Mouse (Mus musculus): Measurements from ENCODE around the gene Gm11568. TPM values are rescaled to one million over a fixed set of nuclear protein-coding genes. Genes with fewer than 3 reads are reported as not detected.
"Not testable (repeated sequence)": the region's sequence is repeated elsewhere in the genome, so short reads cannot be mapped to it uniquely, and the experiment has no call there.

The Gm11568 gene
- polyA plus RNA-seq (2015; fragmentation: Nextera tagmentation; extraction: Ambion mirVana) = not detected in 2 replicates

- no peaks in the 10 kb centered on the region for H3K9me3 ChIP-seq
- no peaks in the 10 kb centered on the region for H3K36me3 ChIP-seq
- H3K27me3 ChIP-seq = no peaks in the 10 kb centered on the region
- WGBS = 98% methylated on average over 2 of the region's 2 CpGs
- no peaks in the 10 kb centered on the region for H3K4me1 ChIP-seq (replicated peaks)
- H3K4me3 ChIP-seq = no peak within 1 kb of the TSS
- no peak within 1 kb of the TSS for H3K9ac ChIP-seq
- no peak within 1 kb of the TSS for H3K27ac ChIP-seq (replicated peaks)
- no peak for ATAC-seq (ENCODE audit: low FRiP score, low read depth)
- no peak within 1 kb of the TSS for H3K4me2 ChIP-seq
Observed at GRCm38 (mm10) chr11:99857617-99858016, at the start of gene Gm11568. TSS of gene Gm11568 (plus strand) at chr11:99857917.

- ATAC-seq (ENCODE audit: low FRiP score, low read depth); H3K4me1 ChIP-seq (replicated peaks); H3K9me3 ChIP-seq; H3K27ac ChIP-seq (replicated peaks); H3K36me3 ChIP-seq; H3K27me3 ChIP-seq; H3K9ac ChIP-seq; H3K4me3 ChIP-seq; H3K4me2 ChIP-seq: not testable (repeated sequence)
Observed at GRCm38 (mm10) chr11:99809792-99810191, 47.9 kb upstream of the Gm11568 start, which contains the start of gene Krtap4-13. TSS of gene Krtap4-13 (minus strand) at chr11:99809892.

GRCm38 (mm10) chr11:99815566-99815965, 42.2 kb upstream of the Gm11568 start, which contains the start of gene Gm11564:
TSS of gene Gm11564 (minus strand) at chr11:99815666.
- H3K4me3 ChIP-seq; H3K4me2 ChIP-seq; H3K4me1 ChIP-seq (replicated peaks); H3K27me3 ChIP-seq; H3K9ac ChIP-seq; ATAC-seq (ENCODE audit: low FRiP score, low read depth); H3K9me3 ChIP-seq; H3K36me3 ChIP-seq; H3K27ac ChIP-seq (replicated peaks): not testable (repeated sequence)
- 90% methylated on average over 2 of the region's 2 CpGs for WGBS

DNA sequence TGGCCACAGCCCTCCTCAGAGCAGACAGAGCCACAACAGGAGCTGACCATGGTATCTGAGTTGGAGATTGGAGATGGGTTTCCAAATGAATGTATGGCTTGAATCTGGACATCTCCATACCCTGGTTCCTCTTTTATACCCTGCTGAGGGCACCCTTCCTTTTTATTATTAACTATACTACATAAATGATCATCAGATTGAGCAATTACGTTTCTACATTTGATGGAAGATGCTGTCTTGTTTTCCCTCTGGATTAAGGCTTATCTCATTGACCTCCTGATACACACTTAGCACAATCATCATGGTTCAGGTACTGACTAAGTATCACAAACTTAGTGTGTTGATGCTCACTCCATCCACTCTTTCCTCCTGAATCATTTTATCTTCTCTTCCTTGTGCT, 19.8 kb upstream of the Gm11568 start, which contains the start of gene 2300003K06Rik:
Gene 2300003K06Rik, minus strand, starts transcription at position 101 of the 400 bp plus-strand sequence.
- no peak within 1 kb of the TSS for H3K27ac ChIP-seq (replicated peaks)
- no peak within 1 kb of the TSS for H3K4me3 ChIP-seq
- no peaks in the 10 kb centered on the region for H3K36me3 ChIP-seq
- no peaks in the 10 kb centered on the region for H3K4me1 ChIP-seq (replicated peaks)
- 78% methylated on average over 1 of the region's 1 CpGs for WGBS
- H3K4me2 ChIP-seq = no peak within 1 kb of the TSS
- no peak within 1 kb of the TSS for H3K9ac ChIP-seq
- no peak for ATAC-seq (ENCODE audit: low FRiP score, low read depth)
- H3K9me3 ChIP-seq = no peaks in the 10 kb centered on the region
- H3K27me3 ChIP-seq = no peaks in the 10 kb centered on the region

DNA sequence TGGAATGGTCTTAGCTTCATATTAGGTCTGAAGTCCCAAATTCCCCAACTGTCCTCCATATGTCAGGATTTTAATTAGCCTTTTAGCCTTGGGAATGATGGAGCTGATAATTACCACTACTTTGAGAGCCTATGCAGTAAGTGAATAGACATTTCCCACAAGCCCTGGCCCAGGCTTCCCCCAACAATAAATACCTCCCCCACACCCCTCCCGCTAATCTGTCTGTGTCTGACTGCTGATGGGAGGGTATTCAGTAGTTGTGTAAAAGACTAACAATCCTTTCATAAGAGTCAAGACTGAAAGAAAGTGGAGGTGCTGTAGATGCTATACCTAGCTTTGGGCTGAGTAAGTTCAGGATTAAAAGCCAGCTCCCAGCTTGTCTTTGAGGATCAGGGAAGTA, 15.5 kb upstream of the Gm11568 start:
- Histone ChIP-seq H3K27me3 (no peaks in the 10 kb centered on the region), H3K27ac (replicated peaks) (no peak overlapping the region), H3K36me3 (no peaks in the 10 kb centered on the region), H3K4me1 (replicated peaks) (no peaks in the 10 kb centered on the region), H3K4me3 (no peak overlapping the region), H3K9ac (no peak overlapping the region), H3K9me3 (no peaks in the 10 kb centered on the region), H3K4me2 (no peak overlapping the region)
- ATAC-seq (ENCODE audit: low FRiP score, low read depth) = no peak
- 77% methylated on average over 1 of the region's 1 CpGs for whole genome bisulfite sequencing

- Histone ChIP-seq H3K4me2 (no peak overlapping the region), H3K4me3 (no peak overlapping the region), H3K9me3 (no peaks in the 10 kb centered on the region), H3K9ac (no peak overlapping the region), H3K27ac (replicated peaks) (no peak overlapping the region), H3K4me1 (replicated peaks) (no peaks in the 10 kb centered on the region), H3K36me3 (no peaks in the 10 kb centered on the region), H3K27me3 (no peaks in the 10 kb centered on the region)
- 95% methylated on average over 2 of the region's 2 CpGs for WGBS
- ATAC-seq (ENCODE audit: low FRiP score, low read depth) = no peak
Observed at GRCm38 (mm10) chr11:99846746-99847145, 11.0 kb upstream of the Gm11568 start.

- H3K9ac ChIP-seq = no peak within 1 kb of the TSS
- no peak within 1 kb of the TSS for H3K27ac ChIP-seq (replicated peaks)
- no peaks in the 10 kb centered on the region for H3K36me3 ChIP-seq
- no peak for ATAC-seq (ENCODE audit: low FRiP score, low read depth)
- no peak within 1 kb of the TSS for H3K4me2 ChIP-seq
- H3K4me3 ChIP-seq = no peak within 1 kb of the TSS
- H3K9me3 ChIP-seq = no peaks in the 10 kb centered on the region
- no peaks in the 10 kb centered on the region for H3K27me3 ChIP-seq
- no peaks in the 10 kb centered on the region for H3K4me1 ChIP-seq (replicated peaks)
Observed at GRCm38 (mm10) chr11:99851508-99851907, 6.2 kb upstream of the Gm11568 start, which contains the start of gene Krtap4-16. TSS of gene Krtap4-16 (minus strand) at chr11:99851608.

- Histone ChIP-seq H3K27me3 (no peaks in the 10 kb centered on the region), H3K36me3 (no peaks in the 10 kb centered on the region), H3K9me3 (no peaks in the 10 kb centered on the region), H3K27ac (replicated peaks) (no peak overlapping the region), H3K4me2 (no peak overlapping the region), H3K9ac (no peak overlapping the region), H3K4me1 (replicated peaks) (no peaks in the 10 kb centered on the region), H3K4me3 (no peak overlapping the region)
- no peak for ATAC-seq (ENCODE audit: low FRiP score, low read depth)
- 65% methylated on average over 3 of the region's 3 CpGs for WGBS
Observed at GRCm38 (mm10) chr11:99854121-99854520, 3.6 kb upstream of the Gm11568 start.

DNA sequence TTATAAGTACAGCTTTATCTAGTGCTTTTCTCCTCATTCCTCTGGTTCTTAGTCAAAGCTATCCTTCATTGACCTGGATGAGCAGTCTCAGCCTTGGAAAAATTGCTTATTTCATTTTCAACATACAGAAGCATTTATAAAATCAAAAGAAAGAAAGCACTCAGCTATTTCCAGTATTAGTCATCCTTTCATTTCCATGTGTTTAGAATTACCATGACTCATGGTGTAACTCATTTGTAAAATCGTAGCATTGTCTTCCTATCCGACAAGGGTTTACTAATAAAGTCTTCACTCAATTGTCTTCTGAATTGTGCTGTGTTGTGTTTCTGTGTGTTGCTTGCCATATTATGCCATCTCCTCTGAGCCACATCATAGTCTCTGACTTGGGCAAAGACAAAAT, 1.0 kb downstream of the Gm11568 start:
- Histone ChIP-seq H3K4me2 (no peak overlapping the region), H3K9me3 (no peaks in the 10 kb centered on the region), H3K27ac (replicated peaks) (no peak overlapping the region), H3K4me3 (no peak overlapping the region), H3K9ac (no peak overlapping the region), H3K27me3 (no peaks in the 10 kb centered on the region), H3K4me1 (replicated peaks) (no peaks in the 10 kb centered on the region), H3K36me3 (no peaks in the 10 kb centered on the region)
- ATAC-seq (ENCODE audit: low FRiP score, low read depth) = no peak
- WGBS = 82% methylated on average over 2 of the region's 2 CpGs

GRCm38 (mm10) chr11:99864176-99864575, 6.5 kb downstream of the Gm11568 start, which contains the start of gene Gm11559:
TSS of gene Gm11559 (plus strand) at chr11:99864476.
- not testable (repeated sequence) for H3K4me2 ChIP-seq; H3K4me3 ChIP-seq; H3K36me3 ChIP-seq; ATAC-seq (ENCODE audit: low FRiP score, low read depth); H3K4me1 ChIP-seq (replicated peaks); H3K9me3 ChIP-seq; H3K27me3 ChIP-seq; H3K27ac ChIP-seq (replicated peaks); H3K9ac ChIP-seq
- 69% methylated on average over 1 of the region's 1 CpGs for WGBS

- H3K9me3 ChIP-seq; H3K9ac ChIP-seq; ATAC-seq (ENCODE audit: low FRiP score, low read depth); H3K4me1 ChIP-seq (replicated peaks); H3K27me3 ChIP-seq; H3K36me3 ChIP-seq; H3K4me3 ChIP-seq; H3K27ac ChIP-seq (replicated peaks); H3K4me2 ChIP-seq: not testable (repeated sequence)
- WGBS = 86% methylated on average over 1 of the region's 1 CpGs
Observed at GRCm38 (mm10) chr11:99873089-99873488, 15.4 kb downstream of the Gm11568 start, which contains the start of gene Krtap9-1. TSS of gene Krtap9-1 (plus strand) at chr11:99873389.

DNA sequence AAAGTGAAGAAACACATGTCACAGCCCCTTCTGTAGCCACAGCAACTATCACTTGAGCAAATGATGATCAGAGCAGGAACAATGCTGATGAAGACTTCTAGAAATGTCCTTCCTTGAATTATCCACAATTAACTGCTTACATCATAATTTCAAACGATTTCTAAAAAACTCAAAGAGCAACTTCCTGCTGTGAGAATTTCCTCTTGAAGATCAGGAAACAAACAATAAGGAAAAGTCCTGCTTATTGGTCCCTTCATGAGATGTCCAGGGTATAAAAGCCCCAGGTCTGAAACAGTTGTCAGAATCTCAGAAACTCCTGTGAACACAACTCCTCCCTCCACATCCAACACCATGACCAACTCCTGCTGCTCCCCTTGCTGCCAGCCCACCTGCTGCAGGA, 21.2 kb downstream of the Gm11568 start, which contains the start of gene Gm11567:
Gene Gm11567, plus strand, starts transcription at position 301 of the 400 bp plus-strand sequence.
- not testable (repeated sequence) for ATAC-seq (ENCODE audit: low FRiP score, low read depth); H3K27me3 ChIP-seq; H3K9ac ChIP-seq; H3K9me3 ChIP-seq; H3K4me3 ChIP-seq; H3K36me3 ChIP-seq; H3K4me1 ChIP-seq (replicated peaks); H3K4me2 ChIP-seq; H3K27ac ChIP-seq (replicated peaks)
- 67% methylated on average over 1 of the region's 1 CpGs for WGBS

- Histone ChIP-seq H3K4me3 (no peak within 1 kb of the TSS), H3K27ac (replicated peaks) (no peak within 1 kb of the TSS)
- 85% methylated on average over 2 of the region's 2 CpGs for WGBS
Observed at GRCm38 (mm10) chr11:99907620-99908019, 49.9 kb downstream of the Gm11568 start, which contains the start of gene Krtap31-1. TSS of gene Krtap31-1 (plus strand) at chr11:99907920.

More at GRCm38 (mm10) chr11:99907620-99908019, 49.9 kb downstream of the Gm11568 start, which contains the start of gene Krtap31-1:
- H3K9ac ChIP-seq = no peak within 1 kb of the TSS
- no peaks in the 10 kb centered on the region for H3K4me1 ChIP-seq (replicated peaks)
- ATAC-seq (ENCODE audit: low FRiP score, low read depth) = no peak
- no peak within 1 kb of the TSS for H3K4me2 ChIP-seq
- no peaks in the 10 kb centered on the region for H3K9me3 ChIP-seq
- no peaks in the 10 kb centered on the region for H3K36me3 ChIP-seq
- H3K27me3 ChIP-seq = no peaks in the 10 kb centered on the region
